Mouse (Mus musculus) liver, embryonic 15.5 days (tissue): ENCODE measurements around the gene Sugct. TPM values are rescaled to one million over a fixed set of nuclear protein-coding genes. Genes with fewer than 3 reads are reported as not detected.

Experiments
- ATAC-seq: fragments of 200-750 bp; cut with Nextera tagmentation; 2 replicates; pipeline ENCODE4 v1.8.0; 2017; ENCODE audit warnings: moderate number of reproducible peaks, mild to moderate bottlenecking, moderate library complexity; ENCODE audit not compliant: insufficient read depth
- H3K27ac ChIP-seq: fragments of 300-500 bp; sonication (generic); replicated peaks from 2 replicates; pipeline ENCODE4 v1.5.1; 2015; ENCODE audit warnings: mild to moderate bottlenecking, inconsistent platforms
- H3K27me3 ChIP-seq: fragments of 300-500 bp; sonication (generic); 2 replicates; pipeline ENCODE4 v1.6.1; 2015; ENCODE audit warnings: mild to moderate bottlenecking, inconsistent platforms
- H3K36me3 ChIP-seq: fragments of 300-500 bp; sonication (generic); replicated peaks from 2 replicates; pipeline ENCODE4 v1.6.1; 2015; ENCODE audit warnings: moderate library complexity, mild to moderate bottlenecking, inconsistent platforms
- H3K4me1 ChIP-seq: fragments of 300-500 bp; sonication (generic); replicated peaks from 2 replicates; pipeline ENCODE4 v1.6.1; 2015; ENCODE audit warnings: inconsistent platforms
- H3K4me2 ChIP-seq: fragments of 300-500 bp; sonication (generic); 2 replicates; pipeline ENCODE4 v1.6.1; 2015; ENCODE audit warnings: moderate library complexity, mild to moderate bottlenecking, inconsistent platforms
- H3K4me3 ChIP-seq: fragments of 300-500 bp; sonication (generic); replicated peaks from 2 replicates; pipeline ENCODE4 v1.5.1; 2015; ENCODE audit warnings: mild to moderate bottlenecking, inconsistent platforms
- H3K9ac ChIP-seq: fragments of 300-500 bp; sonication (generic); 2 replicates; pipeline ENCODE4 v1.6.1; 2015; ENCODE audit warnings: moderate library complexity, mild to moderate bottlenecking, inconsistent platforms
- H3K9me3 ChIP-seq: fragments of 300-500 bp; sonication (generic); replicated peaks from 2 replicates; pipeline ENCODE4 v1.6.1; 2016; ENCODE audit warnings: inconsistent platforms
- WGBS: fragments of 180-500 bp; shearing (Covaris S2); methylation state at CpG from one replicate; pipeline ENCODE4 v1.1.7; 2015; ENCODE audit warnings: mixed read lengths; ENCODE audit not compliant: insufficient replicate concordance; 5-methylcytosine and 5-hydroxymethylcytosine counted together
- polyA plus RNA-seq: library from polyadenylated mRNA; unstranded; fragments of >200 nt; fragmentation: Nextera tagmentation; extraction: Ambion mirVana; gene quantifications from 2 replicates; pipeline ENCODE4 v1.2.1, GENCODE M21; 2015

Gene Sugct
- polyA plus RNA-seq, 1 experiment from 2014 or later = 4.7 TPM

GRCm38 (mm10) chr13:17291057-17291456, 404.3 kb downstream of the Sugct start:
- WGBS = 69% methylated on average over 3 of the region's 3 CpGs
- Histone ChIP-seq H3K9ac (no peak overlapping the region), H3K27ac (no peak overlapping the region), H3K9me3 (no peaks in the 10 kb centered on the region), H3K4me2 (no peak overlapping the region), H3K4me1 (no peaks in the 10 kb centered on the region), H3K4me3 (no peak overlapping the region), H3K36me3 (no peaks in the 10 kb centered on the region), H3K27me3 (no peaks in the 10 kb centered on the region)
- ATAC-seq = no peak

DNA sequence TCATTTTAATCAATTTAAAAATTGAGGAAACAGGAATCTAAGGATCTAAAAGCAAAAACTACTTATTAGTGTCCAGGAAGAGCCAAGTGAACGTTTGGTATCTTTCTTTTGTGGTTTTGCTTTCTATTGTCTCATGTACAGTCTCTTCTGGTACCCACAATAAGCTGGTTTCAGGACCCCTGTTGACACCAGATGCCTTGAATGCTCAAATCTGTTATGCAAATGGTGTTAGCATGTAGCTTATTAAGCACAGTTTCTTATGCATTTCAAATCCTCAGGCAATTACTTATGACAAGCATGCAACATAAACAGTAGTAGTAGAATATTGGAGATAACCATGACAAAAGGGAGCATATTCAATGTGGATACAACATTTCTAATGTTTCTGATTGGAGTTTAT, 407.0 kb downstream of the Sugct start:
- Histone ChIP-seq H3K27ac (no peak overlapping the region), H3K9me3 (no peaks in the 10 kb centered on the region), H3K9ac (no peak overlapping the region), H3K4me1 (no peaks in the 10 kb centered on the region), H3K4me2 (no peak overlapping the region), H3K4me3 (no peak overlapping the region), H3K27me3 (no peaks in the 10 kb centered on the region), H3K36me3 (no peaks in the 10 kb centered on the region)
- 10% methylated on average over 1 of the region's 1 CpGs for whole genome bisulfite sequencing
- no peak for ATAC-seq

DNA sequence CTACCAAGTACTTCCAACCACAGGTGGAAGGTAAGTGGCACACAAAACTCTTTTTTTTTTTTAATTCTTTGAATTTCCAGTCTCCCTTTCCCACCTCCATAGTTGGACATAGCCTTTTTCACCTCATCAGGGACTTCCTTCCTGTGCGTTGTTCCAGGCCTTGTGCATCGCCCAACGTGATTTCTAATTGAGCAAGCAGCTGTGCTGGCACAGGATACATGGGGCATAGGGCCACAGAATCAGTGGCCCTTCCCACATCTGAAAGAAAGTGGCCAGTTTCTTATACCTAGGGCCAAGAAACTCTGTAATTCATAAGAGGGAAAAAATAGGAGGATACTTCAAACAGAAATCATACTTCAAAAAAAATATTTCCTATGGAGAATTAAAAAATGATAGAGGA, 449.4 kb downstream of the Sugct start:
- Histone ChIP-seq H3K4me1 (no peaks in the 10 kb centered on the region), H3K27ac (no peak overlapping the region), H3K36me3 (no peaks in the 10 kb centered on the region), H3K27me3 (no peaks in the 10 kb centered on the region), H3K9ac (no peak overlapping the region), H3K9me3 (no peaks in the 10 kb centered on the region), H3K4me2 (no peak overlapping the region), H3K4me3 (no peak overlapping the region)
- ATAC-seq = no peak
- WGBS = 70% methylated on average over 3 of the region's 3 CpGs

DNA sequence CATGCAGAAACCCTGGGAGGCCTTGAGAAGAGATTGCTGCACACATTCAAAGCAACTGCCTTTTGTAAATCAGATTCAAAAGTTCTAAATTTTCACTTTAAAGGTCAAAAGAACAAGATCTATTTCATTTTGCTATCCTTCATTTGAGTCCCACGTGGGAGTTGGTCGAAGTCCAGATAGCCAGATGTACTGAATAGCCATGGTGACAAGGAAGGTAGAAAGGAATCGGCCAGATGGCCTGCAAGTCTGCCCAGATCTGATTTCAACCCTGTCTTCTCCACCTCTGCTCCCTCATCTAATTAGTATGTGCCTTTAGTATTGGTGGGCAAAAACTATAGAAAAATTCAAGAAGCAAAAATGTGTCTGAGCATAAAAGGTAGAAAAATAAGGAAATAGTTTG, 478.8 kb downstream of the Sugct start:
- H3K4me2 ChIP-seq = no peak overlapping the region
- H3K4me3 ChIP-seq = no peak overlapping the region
- H3K27me3 ChIP-seq = no peaks in the 10 kb centered on the region
- ATAC-seq = no peak
- H3K36me3 ChIP-seq = no peaks in the 10 kb centered on the region
- no peak overlapping the region for H3K9ac ChIP-seq
- no peaks in the 10 kb centered on the region for H3K9me3 ChIP-seq
- no peaks in the 10 kb centered on the region for H3K4me1 ChIP-seq
- WGBS = 37% methylated on average over 3 of the region's 3 CpGs
- no peak overlapping the region for H3K27ac ChIP-seq

GRCm38 (mm10) chr13:17212681-17213080, 482.7 kb downstream of the Sugct start:
- Histone ChIP-seq H3K4me1 (no peaks in the 10 kb centered on the region), H3K4me2 (no peak overlapping the region), H3K4me3 (no peak overlapping the region), H3K9ac (no peak overlapping the region), H3K9me3 (no peaks in the 10 kb centered on the region), H3K27me3 (no peaks in the 10 kb centered on the region), H3K27ac (no peak overlapping the region), H3K36me3 (no peaks in the 10 kb centered on the region)
- ATAC-seq = no peak

GRCm38 (mm10) chr13:17190180-17190762, 505.1 kb downstream of the Sugct start:
- Histone ChIP-seq H3K27ac (no peak overlapping the region), H3K4me1 (no peaks in the 10 kb centered on the region), H3K9ac (no peak overlapping the region), H3K4me2 (no peak overlapping the region), H3K27me3 (no peaks in the 10 kb centered on the region), H3K4me3 (no peak overlapping the region), H3K9me3 (no peaks in the 10 kb centered on the region), H3K36me3 (no peaks in the 10 kb centered on the region)
- ATAC-seq = no peak
- WGBS = 56% methylated on average over 3 of the region's 3 CpGs

GRCm38 (mm10) chr13:17185253-17185652, 510.1 kb downstream of the Sugct start:
- peak overlapping the region; percentile 34 for H3K4me2 ChIP-seq
- H3K27ac ChIP-seq = no peak overlapping the region
- no peaks in the 10 kb centered on the region for H3K4me1 ChIP-seq
- H3K9me3 ChIP-seq = no peaks in the 10 kb centered on the region
- H3K4me3 ChIP-seq = no peak overlapping the region
- no peaks in the 10 kb centered on the region for H3K27me3 ChIP-seq
- no peak overlapping the region for H3K9ac ChIP-seq
- 10% methylated on average over 8 of the region's 8 CpGs for WGBS
- no peaks in the 10 kb centered on the region for H3K36me3 ChIP-seq
- no peak for ATAC-seq

DNA sequence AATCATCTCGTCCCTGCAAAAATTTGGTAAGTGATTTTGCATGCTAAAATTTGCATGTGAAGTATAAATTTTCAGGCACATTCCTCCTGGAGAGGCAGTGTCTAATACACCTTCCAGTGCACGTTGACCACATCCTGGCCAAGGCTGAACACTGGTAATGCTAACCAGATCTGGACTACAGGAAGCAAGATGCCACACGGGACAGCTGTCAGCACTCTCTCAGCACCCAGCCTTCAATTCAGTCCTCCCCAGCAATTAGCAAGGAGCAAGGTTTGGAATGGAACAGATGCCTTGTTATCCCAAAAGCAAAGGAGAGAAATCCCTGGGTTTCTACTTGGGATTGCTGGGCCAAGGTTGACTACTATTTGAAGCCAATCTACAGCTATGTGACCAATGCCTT, 529.4 kb downstream of the Sugct start:
- H3K4me1 ChIP-seq = no peaks in the 10 kb centered on the region
- no peak for ATAC-seq
- no peak overlapping the region for H3K4me3 ChIP-seq
- H3K4me2 ChIP-seq = no peak overlapping the region
- H3K27ac ChIP-seq = no peak overlapping the region
- H3K27me3 ChIP-seq = no peaks in the 10 kb centered on the region
- no peak overlapping the region for H3K9ac ChIP-seq
- no peaks in the 10 kb centered on the region for H3K36me3 ChIP-seq
- WGBS = 45% methylated on average over 3 of the region's 3 CpGs
- no peaks in the 10 kb centered on the region for H3K9me3 ChIP-seq

DNA sequence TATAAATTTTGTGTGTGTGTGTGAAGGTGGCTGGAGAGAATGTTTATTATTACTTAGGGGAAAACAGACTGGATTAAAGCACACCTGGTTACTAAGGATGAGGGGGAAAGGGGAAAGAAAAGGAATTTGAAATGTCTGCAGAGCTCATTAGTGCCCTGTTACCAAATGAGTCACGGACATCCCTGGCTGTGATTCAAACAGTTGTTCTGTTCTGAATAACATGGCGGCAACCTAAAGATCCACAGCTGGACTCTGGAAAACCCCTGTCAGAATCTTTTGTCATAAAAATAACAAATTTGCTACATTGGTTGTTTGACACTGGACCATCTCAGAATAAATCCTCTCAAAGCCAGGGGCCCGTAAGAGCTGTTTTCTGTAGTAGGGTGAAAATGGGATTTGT, 530.6 kb downstream of the Sugct start:
- H3K9me3 ChIP-seq = no peaks in the 10 kb centered on the region
- no peak for ATAC-seq
- H3K27me3 ChIP-seq = no peaks in the 10 kb centered on the region
- H3K36me3 ChIP-seq = no peaks in the 10 kb centered on the region
- H3K27ac ChIP-seq = no peak overlapping the region
- H3K9ac ChIP-seq = no peak overlapping the region
- no peak overlapping the region for H3K4me2 ChIP-seq
- 71% methylated on average over 3 of the region's 3 CpGs for WGBS
- H3K4me3 ChIP-seq = no peak overlapping the region
- no peaks in the 10 kb centered on the region for H3K4me1 ChIP-seq

GRCm38 (mm10) chr13:17146441-17146992, 548.8 kb downstream of the Sugct start:
- Histone ChIP-seq H3K36me3 (no peaks in the 10 kb centered on the region), H3K4me2 (no peak overlapping the region), H3K27ac (no peak overlapping the region), H3K9me3 (no peaks in the 10 kb centered on the region), H3K27me3 (no peaks in the 10 kb centered on the region), H3K4me1 (no peaks in the 10 kb centered on the region), H3K4me3 (no peak overlapping the region), H3K9ac (no peak overlapping the region)
- ATAC-seq = no peak

DNA sequence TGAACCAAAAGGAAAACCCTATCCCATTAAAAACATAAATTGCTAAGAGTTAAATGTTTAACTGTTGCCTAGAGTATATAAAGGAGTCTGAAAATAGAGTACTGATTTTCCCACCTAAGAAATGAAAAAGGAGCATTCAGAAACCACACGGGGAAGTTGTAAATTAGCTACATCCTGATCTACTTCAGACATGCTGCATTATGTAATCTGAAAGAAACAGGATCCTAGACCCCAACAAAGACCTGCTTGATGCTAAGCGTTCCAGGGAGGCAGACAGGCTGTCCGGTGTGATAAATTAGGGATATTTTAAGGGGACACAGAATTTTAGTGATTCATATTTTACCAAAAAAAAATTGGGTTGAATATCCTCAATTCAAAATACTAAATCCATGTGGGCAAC, 579.3 kb downstream of the Sugct start:
- Histone ChIP-seq H3K36me3 (no peaks in the 10 kb centered on the region), H3K27me3 (no peaks in the 10 kb centered on the region), H3K4me2 (no peak overlapping the region), H3K9me3 (no peaks in the 10 kb centered on the region), H3K9ac (no peak overlapping the region), H3K4me1 (no peaks in the 10 kb centered on the region), H3K4me3 (no peak overlapping the region), H3K27ac (no peak overlapping the region)
- WGBS = 15% methylated on average over 3 of the region's 3 CpGs
- ATAC-seq = no peak

- Histone ChIP-seq H3K36me3 (no peaks in the 10 kb centered on the region), H3K4me3 (no peak overlapping the region), H3K9me3 (no peaks in the 10 kb centered on the region), H3K4me1 (no peaks in the 10 kb centered on the region), H3K4me2 (no peak overlapping the region), H3K27ac (no peak overlapping the region), H3K9ac (no peak overlapping the region), H3K27me3 (no peaks in the 10 kb centered on the region)
- 53% methylated on average over 1 of the region's 1 CpGs for WGBS
- no peak for ATAC-seq
Measured at GRCm38 (mm10) chr13:17102372-17102771, 593.0 kb downstream of the Sugct start.
